Comparison of ENCODE assay signal across 13 mouse cellular contexts in genomic region chr5:97348760-97349159, GRCm38 (mm10). TPM values are rescaled to one million over a fixed set of nuclear protein-coding genes. Genes with fewer than 3 reads are reported as not detected.
DNase-seq lines count a peak whose midpoint lies in the region; ATAC-seq and TF ChIP-seq lines count a peak whose summit lies in the region.
"Had no signal": no experiment of that assay in that cellular context is flagged by ENCODE, and none has a peak within 500 bp of the region (broad histone marks: within the 10 kb centered on the region; RNA-seq: fewer than 3 reads in every experiment).

No protein-coding gene starts in this region.

- no peak for TF ChIP-seq EP300 in heart, postnatal 0 days (IDR thresholded peaks at IDR 0.05; ENCODE audit: low read depth)

- no peak overlapping the region for H3K4me3 ChIP-seq in heart, postnatal 0 days (ENCODE audit: low read depth, low read length)
- no peak overlapping the region for H3K4me3 ChIP-seq in lung, embryonic 14.5 days (ENCODE audit: low read depth, low read length)
- no peak overlapping the region for H3K4me3 ChIP-seq in lung, adult 2 months (replicated peaks; ENCODE audit: extremely low read depth, low read depth, low read length)
- H3K4me3 ChIP-seq in intestine, embryonic 15.5 days (replicated peaks) = no peak overlapping the region
- H3K4me3 ChIP-seq in neural tube, embryonic 14.5 days (ENCODE audit: low read depth, low read length) = no peak overlapping the region
- H3K4me3 ChIP-seq: erythroblast, embryonic 14.5 days had no signal

- H3K36me3 ChIP-seq in heart, postnatal 0 days (replicated peaks; ENCODE audit: control insufficient read depth, insufficient read depth, low read length) = no peaks in the 10 kb centered on the region
- H3K36me3 ChIP-seq in lung, embryonic 14.5 days (ENCODE audit: insufficient read depth) = no peaks in the 10 kb centered on the region
- no peaks in the 10 kb centered on the region for H3K36me3 ChIP-seq in intestine, embryonic 15.5 days
- H3K36me3 ChIP-seq in neural tube, embryonic 14.5 days (ENCODE audit: control insufficient read depth, insufficient read depth, low read length) = no peaks in the 10 kb centered on the region

- no peak for TF ChIP-seq CTCF in heart, postnatal 0 days (IDR thresholded peaks at IDR 0.05; ENCODE audit: low read depth)
- no peak for TF ChIP-seq CTCF in lung, embryonic 14.5 days (IDR thresholded peaks at IDR 0.05; ENCODE audit: low read depth)
- no peak for TF ChIP-seq CTCF in lung, adult 2 months (IDR thresholded peaks at IDR 0.05; ENCODE audit: insufficient read depth, low read length)

- H3K9me3 ChIP-seq in heart, postnatal 0 days (replicated peaks; ENCODE audit: control insufficient read depth, low read length) = no peaks in the 10 kb centered on the region
- H3K9me3 ChIP-seq in lung, embryonic 14.5 days (ENCODE audit: low read depth, low read length) = no peaks in the 10 kb centered on the region
- no peaks in the 10 kb centered on the region for H3K9me3 ChIP-seq in intestine, embryonic 15.5 days
- H3K9me3 ChIP-seq in neural tube, embryonic 14.5 days (ENCODE audit: control insufficient read depth, low read length) = no peaks in the 10 kb centered on the region

- H3K27ac ChIP-seq in heart, postnatal 0 days (ENCODE audit: low read depth) = no peak overlapping the region
- H3K27ac ChIP-seq in lung, embryonic 14.5 days (ENCODE audit: low read depth) = no peak overlapping the region
- 0 out of 2 replicates have a peak overlapping the region, but pooled peaks have one; percentile 17 for H3K27ac ChIP-seq in intestine, embryonic 15.5 days
- H3K27ac ChIP-seq in neural tube, embryonic 14.5 days (ENCODE audit: low read depth, low read length) = no peak overlapping the region

- H3K9ac ChIP-seq in heart, postnatal 0 days (replicated peaks; ENCODE audit: low read depth, low read length) = no peak overlapping the region
- no peak overlapping the region for H3K9ac ChIP-seq in lung, embryonic 14.5 days
- H3K9ac ChIP-seq in intestine, embryonic 15.5 days = no peak overlapping the region
- no peak overlapping the region for H3K9ac ChIP-seq in neural tube, embryonic 14.5 days (replicated peaks; ENCODE audit: low read depth, low read length)

- no peak overlapping the region for H3K4me2 ChIP-seq in heart, postnatal 0 days (ENCODE audit: low read depth, low read length)
- no peak overlapping the region for H3K4me2 ChIP-seq in lung, embryonic 14.5 days
- no peak overlapping the region for H3K4me2 ChIP-seq in intestine, embryonic 15.5 days (replicated peaks)
- H3K4me2 ChIP-seq in neural tube, embryonic 14.5 days (ENCODE audit: low read depth, low read length) = no peak overlapping the region

- H3K27me3 ChIP-seq in heart, postnatal 0 days (ENCODE audit: control insufficient read depth, insufficient read depth, low read length) = no peaks in the 10 kb centered on the region
- H3K27me3 ChIP-seq in lung, embryonic 14.5 days (ENCODE audit: insufficient read depth, low read length) = no peaks in the 10 kb centered on the region
- H3K27me3 ChIP-seq in intestine, embryonic 15.5 days (replicated peaks) = no peaks in the 10 kb centered on the region
- no peaks in the 10 kb centered on the region for H3K27me3 ChIP-seq in neural tube, embryonic 14.5 days (ENCODE audit: control insufficient read depth, insufficient read depth, low read length)

- H3K4me1 ChIP-seq in heart, postnatal 0 days (ENCODE audit: control insufficient read depth, insufficient read depth) = no peaks in the 10 kb centered on the region
- H3K4me1 ChIP-seq in lung, embryonic 14.5 days (ENCODE audit: insufficient read depth) = no peaks in the 10 kb centered on the region
- no peaks in the 10 kb centered on the region for H3K4me1 ChIP-seq in lung, adult 2 months (ENCODE audit: control insufficient read depth, insufficient read depth, low read length)
- no peaks in the 10 kb centered on the region for H3K4me1 ChIP-seq in intestine, embryonic 15.5 days (replicated peaks)
- H3K4me1 ChIP-seq in neural tube, embryonic 14.5 days (ENCODE audit: control insufficient read depth, insufficient read depth, low read length) = no peaks in the 10 kb centered on the region

- ATAC-seq in heart, postnatal 0 days (ENCODE audit: insufficient read depth, low read depth) = 0 out of 2 replicates have a peak, but pooled peaks have one; percentile 20
- peak; percentile 97 for ATAC-seq in lung, embryonic 14.5 days (ENCODE audit: insufficient read depth)
- ATAC-seq in intestine, embryonic 15.5 days = peak; percentile 68
- peak; percentile 74; the same call in 1 of the 2 replicates for ATAC-seq in neural tube, embryonic 14.5 days (ENCODE audit: low read depth)

- TF ChIP-seq POLR2A in lung, adult 2 months (IDR thresholded peaks at IDR 0.05; ENCODE audit: borderline replicate concordance, extremely low read depth, low read depth, low read length) = no peak

- no peak for DNase-seq in heart, postnatal 0 days (ENCODE audit: low spot score)
- DNase-seq in heart, adult 11 months = no peak
- DNase-seq in lung, embryonic 14.5 days = peak; percentile 89
- DNase-seq in lung, adult 2 months = no peak
- no peak for DNase-seq in ovary, adult 18-20 months (ENCODE audit: low spot score)
- DNase-seq in adrenal gland, postnatal 10 days = no peak
- DNase-seq: cerebellum, postnatal 36 days had no signal

- 17% methylated on average over 2 of the region's 2 CpGs for WGBS in heart, postnatal 0 days
- WGBS in lung, embryonic 14.5 days = 39% methylated on average over 2 of the region's 2 CpGs
- 61% methylated on average over 2 of the region's 2 CpGs for WGBS in lung, adult 2 months
- WGBS in intestine, embryonic 15.5 days = 48% methylated on average over 2 of the region's 2 CpGs
- 52% methylated on average over 2 of the region's 2 CpGs for WGBS in neural tube, embryonic 14.5 days

RNA-seq across cellular contexts. Expression of gene Naa11, which starts 43.4 kb away (rescaled TPM):
- not detected in 2 replicates for total RNA-seq in heart, postnatal 0 days (2014; rRNA removed; ENCODE audit: low replicate concordance)
- 0.03 and 0.04 TPM in 2 replicates for polyA plus RNA-seq in heart, postnatal 0 days (2015; fragmentation: Nextera tagmentation; extraction: Ambion mirVana)
- 0.08 TPM in 1 of 2 replicates, not detected in the other for polyA plus RNA-seq in lung, embryonic 14.5 days (2014; fragmentation: Nextera tagmentation; extraction: Ambion mirVana)
- not detected in 2 replicates for polyA plus RNA-seq in lung, adult 2 months (2012; rRNA removed)
- 0.08 and 0.14 TPM in 2 replicates for polyA plus RNA-seq in intestine, embryonic 15.5 days (2015; fragmentation: Nextera tagmentation; extraction: Ambion mirVana)
- polyA plus RNA-seq in neural tube, embryonic 14.5 days (2014; fragmentation: Nextera tagmentation; extraction: Ambion mirVana) = not detected in 2 replicates
- total RNA-seq in adrenal gland, postnatal 10 days (2021) = not detected
- total RNA-seq: gastrocnemius, adult 8-10 months; heart, postnatal 25 days had no signal
- polyA plus RNA-seq: erythroblast, embryonic 14.5 days; large intestine, adult 2 months had no signal

Comparison
In these comparisons a context has a peak if more than half of its experiments do, and no peak if none do; other contexts are left out.
1. ATAC-seq: peak in every context shown above with its lines; median percentile 97 in lung, embryonic 14.5 days; 74 in neural tube, embryonic 14.5 days; 68 in intestine, embryonic 15.5 days; 20 in heart, postnatal 0 days.